Mouse (Mus musculus) embryonic facial prominence, embryonic 12.5 days (tissue): ENCODE measurements at regions not wholly inside any gene's neighbourhood (a gene's known extent, or its start where the extent isn't known, plus 50 kb on each side); places are given as distances from the start of the nearest gene placed in this dataset.

Experiments used
- ATAC-seq: fragments of 200-750 bp; cut with Nextera tagmentation; 2 replicates; pipeline ENCODE4 v1.8.0; 2017; ENCODE audit not compliant: insufficient number of reproducible peaks, insufficient read depth, low FRiP score, low TSS enrichment
- H3K27ac ChIP-seq: fragments of 300-500 bp; sonication (generic); 2 replicates; pipeline ENCODE4 v1.5.1; 2016; ENCODE audit warnings: mild to moderate bottlenecking
- H3K27me3 ChIP-seq: fragments of 300-500 bp; sonication (generic); 2 replicates; pipeline ENCODE4 v1.6.1; 2016; ENCODE audit warnings: mild to moderate bottlenecking, moderate library complexity
- H3K36me3 ChIP-seq: fragments of 300-500 bp; sonication (generic); 2 replicates; pipeline ENCODE4 v1.6.1; 2016; ENCODE audit warnings: mild to moderate bottlenecking
- H3K4me1 ChIP-seq: fragments of 300-500 bp; sonication (generic); 2 replicates; pipeline ENCODE4 v1.6.1; 2016
- H3K4me2 ChIP-seq: fragments of 300-500 bp; sonication (generic); replicated peaks from 2 replicates; pipeline ENCODE4 v1.6.1; 2016; ENCODE audit warnings: mild to moderate bottlenecking, moderate library complexity
- H3K4me3 ChIP-seq: fragments of 300-500 bp; sonication (generic); 2 replicates; pipeline ENCODE4 v1.5.1; 2016; ENCODE audit warnings: mild to moderate bottlenecking
- H3K9ac ChIP-seq: fragments of 300-500 bp; sonication (generic); 2 replicates; pipeline ENCODE4 v1.6.1; 2016; ENCODE audit warnings: mild to moderate bottlenecking, moderate library complexity
- H3K9me3 ChIP-seq: fragments of 300-500 bp; sonication (generic); 2 replicates; pipeline ENCODE4 v1.6.1; 2016; ENCODE audit warnings: mild to moderate bottlenecking, moderate library complexity
- WGBS: fragments of 180-500 bp; shearing (Covaris S2); methylation state at CpG from one replicate; pipeline ENCODE4 v1.1.7; 2016; 5-methylcytosine and 5-hydroxymethylcytosine counted together

DNA sequence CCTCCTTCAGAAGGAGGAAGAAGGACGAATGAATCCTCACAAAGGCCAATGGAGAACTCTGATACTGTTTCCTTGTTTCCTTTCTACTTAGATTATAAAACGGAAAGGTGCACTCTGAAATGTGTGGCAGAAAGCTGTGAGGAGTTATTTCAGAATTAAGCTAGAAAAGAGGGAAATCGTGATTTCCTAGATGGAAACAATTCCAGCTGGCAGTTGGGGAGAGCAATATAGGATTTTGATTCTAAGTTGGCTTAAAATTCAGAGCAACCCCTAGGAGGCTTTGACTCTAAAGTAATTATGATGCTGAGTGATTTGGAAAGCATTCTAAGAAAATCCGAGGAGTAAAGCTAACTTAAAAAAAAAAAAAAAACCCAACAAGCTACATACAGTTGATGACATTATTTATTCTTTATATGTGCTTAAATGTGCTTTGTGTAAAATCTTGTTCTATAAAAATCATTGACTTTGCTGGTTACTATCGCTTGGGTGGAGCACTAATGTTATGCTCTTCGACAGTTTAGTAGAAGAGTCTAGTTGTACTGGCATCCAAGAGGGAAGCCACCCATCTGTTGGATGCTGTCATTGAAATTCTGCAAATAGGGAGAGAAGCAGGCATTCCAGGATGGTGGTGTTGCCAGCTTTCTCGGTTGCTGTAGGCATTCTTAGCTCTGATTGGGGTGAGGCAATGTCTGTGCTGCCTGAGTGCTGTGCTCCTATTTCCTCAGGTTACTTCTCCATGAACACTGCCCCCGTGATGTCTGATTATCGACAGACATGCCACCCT lies 432.3 kb downstream of the Slc4a3 start:
- no peak overlapping the region for H3K9ac ChIP-seq
- no peaks in the 10 kb centered on the region for H3K9me3 ChIP-seq
- WGBS, result 85% methylated on average over 9 of the region's 9 CpGs
- H3K4me2 ChIP-seq, result no peak overlapping the region
- no peak for ATAC-seq
- H3K27ac ChIP-seq, result no peak overlapping the region
- H3K4me3 ChIP-seq, result no peak overlapping the region
- no peaks in the 10 kb centered on the region for H3K27me3 ChIP-seq
- H3K4me1 ChIP-seq, result 0 out of 2 replicates have a peak, but pooled peaks cover 5% of the 10 kb centered on the region
- H3K36me3 ChIP-seq, result no peaks in the 10 kb centered on the region

GRCm38 (mm10) chr1:75983057-75983456 lies 437.0 kb downstream of the Slc4a3 start:
- ATAC-seq, result no peak
- Histone ChIP-seq H3K4me1 (no peaks in the 10 kb centered on the region), H3K9me3 (no peaks in the 10 kb centered on the region), H3K36me3 (no peaks in the 10 kb centered on the region), H3K4me2 (no peak overlapping the region), H3K4me3 (no peak overlapping the region), H3K27me3 (no peaks in the 10 kb centered on the region), H3K9ac (no peak overlapping the region), H3K27ac (no peak overlapping the region)
- WGBS, result 80% methylated on average over 8 of the region's 8 CpGs

GRCm38 (mm10) chr1:75983487-75983886 lies 437.4 kb downstream of the Slc4a3 start:
- ATAC-seq, result no peak
- Histone ChIP-seq H3K4me1 (no peaks in the 10 kb centered on the region), H3K27me3 (no peaks in the 10 kb centered on the region), H3K4me3 (no peak overlapping the region), H3K9me3 (no peaks in the 10 kb centered on the region), H3K9ac (no peak overlapping the region), H3K36me3 (no peaks in the 10 kb centered on the region), H3K4me2 (no peak overlapping the region), H3K27ac (no peak overlapping the region)
- 94% methylated on average over 3 of the region's 3 CpGs for WGBS

DNA sequence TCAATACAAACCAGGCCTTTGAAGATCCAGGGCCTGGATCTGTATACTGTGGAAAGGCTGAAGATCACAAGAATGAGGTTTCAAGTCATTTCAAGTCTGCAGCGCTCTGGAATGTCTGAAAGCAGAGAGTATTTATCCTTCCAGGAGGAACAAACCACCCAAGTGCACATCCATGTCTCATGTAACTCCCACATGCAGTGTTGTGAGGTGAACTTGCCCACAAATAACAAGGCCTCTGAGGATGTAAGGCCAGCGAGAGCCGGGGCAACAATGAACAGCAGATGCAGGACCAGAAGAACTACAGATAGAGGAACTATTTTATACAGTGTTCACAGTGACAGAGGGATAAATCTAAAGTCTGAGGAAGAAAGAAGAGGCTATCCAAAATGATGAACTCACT lies 442.4 kb downstream of the Slc4a3 start:
- Histone ChIP-seq H3K4me2 (no peak overlapping the region), H3K4me1 (no peaks in the 10 kb centered on the region), H3K36me3 (no peaks in the 10 kb centered on the region), H3K27ac (no peak overlapping the region; the same call in 1 of the 2 replicates), H3K9ac (no peak overlapping the region), H3K27me3 (no peaks in the 10 kb centered on the region), H3K9me3 (no peaks in the 10 kb centered on the region), H3K4me3 (no peak overlapping the region)
- ATAC-seq, result no peak
- WGBS, result 68% methylated on average over 3 of the region's 3 CpGs

DNA sequence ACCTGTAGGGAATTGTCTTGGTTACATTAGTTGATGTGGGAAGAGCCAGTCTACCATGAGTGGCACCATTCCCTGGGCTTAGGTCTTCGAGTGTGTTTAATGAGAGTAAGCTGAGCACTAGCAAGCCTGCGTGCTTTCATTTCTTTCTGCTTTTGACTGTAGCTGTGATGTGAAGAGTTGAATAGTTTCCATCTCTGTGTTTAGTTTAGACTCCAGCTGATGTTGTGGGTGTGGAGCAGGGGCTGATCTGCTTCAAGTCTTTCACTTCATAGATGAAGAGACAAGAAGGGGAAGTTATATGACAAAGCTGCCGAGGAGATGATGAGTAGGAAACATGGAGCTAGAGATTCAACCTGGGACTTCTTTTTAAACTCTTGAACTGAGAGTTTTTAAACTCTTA lies 446.0 kb downstream of the Slc4a3 start:
- 90% methylated on average over 3 of the region's 3 CpGs for WGBS
- no peak overlapping the region for H3K4me2 ChIP-seq
- no peak for ATAC-seq

GRCm38 (mm10) chr1:75997222-75997621 lies 451.2 kb downstream of the Slc4a3 start:
- no peak for ATAC-seq
- no peaks in the 10 kb centered on the region for H3K36me3 ChIP-seq
- no peak overlapping the region for H3K9ac ChIP-seq
- no peak overlapping the region for H3K27ac ChIP-seq
- no peaks in the 10 kb centered on the region for H3K27me3 ChIP-seq
- H3K4me2 ChIP-seq, result no peak overlapping the region
- H3K4me1 ChIP-seq, result no peaks in the 10 kb centered on the region
- WGBS, result 82% methylated on average over 3 of the region's 3 CpGs
- no peaks in the 10 kb centered on the region for H3K9me3 ChIP-seq
- H3K4me3 ChIP-seq, result no peak overlapping the region

More for the DNA sequence above, 446.0 kb downstream of the Slc4a3 start:
- no peaks in the 10 kb centered on the region for H3K36me3 ChIP-seq
- H3K9me3 ChIP-seq, result no peaks in the 10 kb centered on the region
- no peak overlapping the region for H3K27ac ChIP-seq
- no peaks in the 10 kb centered on the region for H3K4me1 ChIP-seq
- no peaks in the 10 kb centered on the region for H3K27me3 ChIP-seq
- no peak overlapping the region for H3K9ac ChIP-seq
- no peak overlapping the region for H3K4me3 ChIP-seq

DNA sequence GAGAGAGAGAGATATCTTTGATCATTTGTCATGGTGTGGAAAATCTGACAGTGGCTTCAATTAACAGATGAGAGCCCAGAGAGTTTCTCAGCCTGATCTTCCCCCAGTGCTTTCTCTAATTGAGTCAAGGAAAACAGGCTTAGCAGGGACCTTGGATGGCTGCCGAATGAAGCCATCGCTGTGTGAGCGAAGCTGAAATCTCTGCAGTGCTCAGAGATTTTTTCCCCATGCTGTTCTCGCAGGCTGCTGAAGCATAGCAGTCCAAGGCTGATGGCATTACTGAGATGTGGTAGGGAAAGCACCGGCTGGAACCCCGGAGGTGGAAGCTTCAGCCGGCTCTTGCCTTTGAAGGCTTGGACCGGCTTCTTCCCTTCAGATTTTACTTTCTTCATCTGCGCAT lies 455.1 kb downstream of the Slc4a3 start:
- Histone ChIP-seq H3K4me3 (no peak overlapping the region), H3K36me3 (no peaks in the 10 kb centered on the region), H3K27me3 (no peaks in the 10 kb centered on the region), H3K4me1 (no peaks in the 10 kb centered on the region), H3K27ac (no peak overlapping the region), H3K9ac (no peak overlapping the region), H3K9me3 (no peaks in the 10 kb centered on the region), H3K4me2 (no peak overlapping the region)
- no peak for ATAC-seq
- 77% methylated on average over 9 of the region's 9 CpGs for WGBS

DNA sequence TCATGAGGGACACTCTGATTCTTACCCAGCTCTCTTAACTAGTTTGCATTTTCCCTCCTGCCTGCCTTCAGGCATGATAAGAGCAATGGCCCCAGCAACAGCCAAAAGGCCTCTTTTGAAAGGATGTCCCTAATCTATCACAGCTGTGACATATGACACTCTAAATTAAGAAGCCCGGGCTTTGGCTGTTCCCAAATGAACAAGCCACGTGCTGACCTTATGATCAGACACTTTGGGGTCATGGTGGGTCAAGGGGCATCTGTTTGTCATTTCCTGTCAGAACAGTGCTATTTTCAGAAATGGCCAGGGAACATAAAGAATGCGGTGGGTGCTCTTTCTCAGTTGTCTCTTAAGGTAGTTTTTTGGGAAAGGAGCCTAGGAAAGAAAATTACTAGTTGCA lies 463.5 kb downstream of the Slc4a3 start:
- no peaks in the 10 kb centered on the region for H3K36me3 ChIP-seq
- H3K4me3 ChIP-seq, result no peak overlapping the region
- peaks cover 14% of the 10 kb centered on the region for H3K4me1 ChIP-seq
- no peak overlapping the region for H3K27ac ChIP-seq
- no peak overlapping the region for H3K4me2 ChIP-seq
- ATAC-seq, result no peak
- no peaks in the 10 kb centered on the region for H3K27me3 ChIP-seq
- H3K9ac ChIP-seq, result no peak overlapping the region
- 9% methylated on average over 3 of the region's 3 CpGs for WGBS
- no peaks in the 10 kb centered on the region for H3K9me3 ChIP-seq

GRCm38 (mm10) chr1:76010212-76010800 lies 464.2 kb downstream of the Slc4a3 start:
- no peaks in the 10 kb centered on the region for H3K27me3 ChIP-seq
- H3K4me2 ChIP-seq, result no peak overlapping the region
- no peaks in the 10 kb centered on the region for H3K36me3 ChIP-seq
- no peaks in the 10 kb centered on the region for H3K9me3 ChIP-seq
- no peak overlapping the region for H3K27ac ChIP-seq
- H3K4me3 ChIP-seq, result no peak overlapping the region
- H3K9ac ChIP-seq, result no peak overlapping the region
- peaks cover 14% of the 10 kb centered on the region for H3K4me1 ChIP-seq
- WGBS, result 64% methylated on average over 4 of the region's 4 CpGs
- no peak for ATAC-seq

DNA sequence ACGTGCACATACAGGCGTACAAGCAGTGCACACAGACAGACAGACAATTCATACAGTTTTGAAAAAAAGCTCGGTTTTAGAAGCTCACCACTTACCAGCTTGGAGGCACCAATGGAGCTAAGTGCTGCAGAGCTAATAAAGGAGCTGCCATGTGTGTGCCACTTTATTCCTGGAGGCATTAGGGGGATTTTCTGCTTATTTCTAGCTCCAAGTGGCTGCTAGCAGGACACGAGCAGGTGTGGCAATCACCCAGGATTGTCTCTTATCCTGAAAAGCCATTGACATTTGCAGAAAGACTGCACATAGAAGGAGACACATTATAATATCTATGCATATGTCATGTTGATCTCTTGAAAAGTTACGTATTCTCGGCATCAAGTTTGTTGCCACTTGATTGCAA lies 472.5 kb downstream of the Slc4a3 start:
- Histone ChIP-seq H3K27me3 (no peaks in the 10 kb centered on the region), H3K4me3 (no peak overlapping the region), H3K4me1 (peaks cover 5% of the 10 kb centered on the region; the same call in 1 of the 2 replicates), H3K36me3 (no peaks in the 10 kb centered on the region), H3K9me3 (no peaks in the 10 kb centered on the region), H3K27ac (no peak overlapping the region), H3K9ac (no peak overlapping the region), H3K4me2 (no peak overlapping the region)
- WGBS, result 85% methylated on average over 6 of the region's 6 CpGs
- ATAC-seq, result no peak

GRCm38 (mm10) chr1:76019071-76019470 lies 473.0 kb downstream of the Slc4a3 start:
- H3K27ac ChIP-seq, result no peak overlapping the region
- H3K9me3 ChIP-seq, result no peaks in the 10 kb centered on the region
- no peak overlapping the region for H3K4me2 ChIP-seq
- no peaks in the 10 kb centered on the region for H3K36me3 ChIP-seq
- ATAC-seq, result no peak
- no peaks in the 10 kb centered on the region for H3K27me3 ChIP-seq
- WGBS, result 69% methylated on average over 11 of the region's 11 CpGs
- no peak overlapping the region for H3K9ac ChIP-seq
- peaks cover 6% of the 10 kb centered on the region; the same call in 1 of the 2 replicates for H3K4me1 ChIP-seq
- H3K4me3 ChIP-seq, result no peak overlapping the region

- Histone ChIP-seq H3K4me2 (no peak overlapping the region), H3K27ac (no peak overlapping the region), H3K9ac (no peak overlapping the region), H3K4me1 (peaks cover 10% of the 10 kb centered on the region), H3K9me3 (no peaks in the 10 kb centered on the region), H3K4me3 (no peak overlapping the region), H3K36me3 (no peaks in the 10 kb centered on the region), H3K27me3 (no peaks in the 10 kb centered on the region)
- WGBS, result 19% methylated on average over 3 of the region's 3 CpGs
- ATAC-seq, result 0 out of 2 replicates have a peak, but pooled peaks have one; percentile 35
These were observed 478.6 kb downstream of the Slc4a3 start for GRCm38 (mm10) chr1:76024650-76025049.
